Mouse (Mus musculus) retina, postnatal 1 day (tissue): Measurements from ENCODE around the gene Pkd1l2.
A peak's percentile ranks its signal among the peaks of the same experiment; 100 is the strongest.

ENCODE experiments used
- DNase-seq: peaks from one replicate; pipeline ENCODE4 v3.0.0-alpha.2; 2012

Pkd1l2 gene

DNA sequence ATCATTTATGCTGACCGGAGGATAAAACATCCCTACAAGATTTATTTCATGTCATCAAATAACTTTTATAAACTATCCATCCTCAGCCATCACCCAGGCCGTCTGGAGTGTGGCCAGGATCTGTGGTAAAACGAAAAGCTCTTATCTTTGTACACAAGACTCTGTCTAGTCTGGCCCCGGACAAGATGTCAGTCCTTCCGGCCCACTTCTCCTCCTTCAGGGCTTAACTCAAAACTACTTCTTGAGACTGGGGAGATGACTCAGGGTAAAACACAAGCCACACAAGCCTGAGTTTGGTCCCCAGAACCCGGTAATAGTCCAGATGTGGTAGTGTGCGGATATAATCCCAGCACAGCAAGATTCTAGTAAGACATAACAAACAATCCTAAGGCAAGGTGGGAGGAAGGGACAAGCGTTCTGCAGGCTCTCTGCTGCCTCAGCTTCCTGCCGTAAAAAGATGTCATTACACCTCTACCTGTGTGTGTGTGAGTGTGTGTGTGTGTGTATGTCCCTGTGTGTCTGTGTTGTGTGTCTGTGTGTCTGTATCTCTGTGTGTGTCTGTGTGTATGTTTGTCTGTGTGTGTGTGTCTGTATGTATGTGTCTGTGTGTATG is 804 bp upstream of the Pkd1l2 start:
- no peak for DNase-seq

DNA sequence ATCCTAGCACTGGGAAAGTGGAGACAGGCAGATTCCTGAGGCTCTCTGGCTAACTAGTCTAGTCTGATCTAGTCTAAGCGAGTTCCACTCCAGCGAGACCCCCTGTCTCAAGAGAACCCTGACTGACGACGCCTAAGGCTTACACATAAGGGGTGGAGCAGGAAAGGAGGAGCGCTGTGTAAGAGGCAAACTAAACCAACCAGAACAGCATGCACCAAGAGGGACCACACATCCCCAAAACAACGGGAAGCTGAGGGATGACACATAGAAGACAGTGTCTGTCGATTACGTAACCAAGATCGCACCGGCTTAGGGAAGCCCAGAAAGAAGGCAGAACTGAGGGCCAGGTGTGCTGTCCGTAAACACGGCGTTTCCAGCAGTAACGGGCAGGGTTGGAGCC is 2.6 kb downstream of the Pkd1l2 start:
- no peak for DNase-seq

GRCm38 (mm10) chr8:117078367-117078926 is 3.8 kb downstream of the Pkd1l2 start:
- no peak for DNase-seq

- DNase-seq = no peak
Measured at GRCm38 (mm10) chr8:117074350-117075182, 7.7 kb downstream of the Pkd1l2 start.

DNA sequence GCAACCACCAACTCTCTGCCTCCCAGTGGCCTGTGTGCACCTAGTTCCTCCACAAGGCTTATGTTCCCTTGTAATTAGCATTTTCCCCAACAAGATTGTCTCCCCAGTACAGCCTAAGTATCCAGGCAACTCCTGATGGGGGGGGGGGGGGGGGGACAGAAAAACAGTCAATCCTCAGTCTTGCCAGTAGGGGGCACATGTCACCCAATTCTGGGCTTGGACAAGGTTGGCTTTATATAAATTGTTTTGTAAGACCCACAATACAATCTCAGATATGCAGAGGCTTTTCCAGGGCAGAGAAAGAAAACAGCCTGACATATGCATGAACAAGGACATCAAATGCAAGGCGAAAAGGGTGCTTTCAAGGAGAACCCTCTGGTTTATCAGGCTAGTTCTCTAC is 12.5 kb downstream of the Pkd1l2 start:
- DNase-seq = peak; percentile 24

DNA sequence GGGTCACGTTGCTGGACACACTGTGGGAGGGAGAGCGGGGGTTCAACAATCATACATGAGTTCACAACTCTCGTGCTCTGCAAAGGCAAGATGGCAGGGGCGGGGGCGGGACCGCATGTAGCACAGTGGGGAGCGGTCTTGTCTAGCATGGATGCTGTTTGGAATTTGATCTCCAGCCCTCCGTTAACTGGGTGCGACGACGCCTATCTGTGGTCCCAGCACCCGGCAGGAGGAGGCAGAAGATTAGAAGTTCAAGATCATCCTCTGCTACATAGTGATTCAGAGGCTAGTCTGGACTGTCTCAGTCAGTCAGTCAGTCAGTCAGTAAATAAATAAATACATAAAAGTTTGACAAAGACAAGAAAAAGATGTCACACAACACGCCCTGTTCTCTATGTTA is 14.0 kb downstream of the Pkd1l2 start:
- DNase-seq = no peak

DNA sequence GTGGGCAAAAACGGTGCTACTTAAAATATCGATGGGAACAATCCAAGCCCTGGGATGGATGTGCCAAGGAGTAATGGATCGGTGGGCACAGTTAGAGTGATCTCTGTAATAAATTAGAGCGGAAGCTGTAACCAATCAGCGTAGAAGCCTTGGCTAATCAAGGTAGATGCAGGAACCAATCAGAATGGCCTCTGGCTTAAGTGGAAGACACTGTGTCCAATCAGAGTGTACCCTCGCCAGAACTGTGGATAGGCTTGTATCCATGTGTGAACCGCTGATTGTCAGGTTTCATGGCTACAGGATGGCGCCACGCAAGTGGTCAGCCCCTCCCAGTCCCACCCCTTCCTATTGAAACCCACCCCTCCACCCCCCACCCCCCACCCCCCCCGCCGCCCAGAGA is 14.9 kb downstream of the Pkd1l2 start:
- DNase-seq = no peak

DNA sequence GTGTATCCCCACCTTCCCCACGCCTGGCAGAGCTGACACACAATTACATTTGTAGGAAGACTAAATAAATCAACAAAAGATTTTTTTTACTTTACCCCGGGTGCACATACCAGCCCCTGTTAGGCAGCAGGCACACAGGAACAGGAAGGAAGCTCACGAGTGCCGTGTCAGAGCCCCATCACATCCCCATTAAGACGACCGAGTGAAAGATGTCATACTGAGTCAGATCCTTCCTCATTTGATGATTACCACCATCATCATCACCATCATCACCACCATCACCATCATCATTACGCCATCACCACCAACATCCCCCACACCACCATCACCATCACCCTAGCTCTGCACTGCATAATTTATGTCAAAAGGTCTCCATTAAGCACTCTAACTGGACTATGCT is 15.3 kb downstream of the Pkd1l2 start:
- DNase-seq = no peak

- DNase-seq = peak; percentile 72
Measured at GRCm38 (mm10) chr8:117061180-117061880, 20.9 kb downstream of the Pkd1l2 start.

- peak; percentile 24 for DNase-seq
Measured at GRCm38 (mm10) chr8:117060306-117060705, 21.9 kb downstream of the Pkd1l2 start.

GRCm38 (mm10) chr8:117059021-117059420 is 23.2 kb downstream of the Pkd1l2 start:
- DNase-seq = no peak

DNA sequence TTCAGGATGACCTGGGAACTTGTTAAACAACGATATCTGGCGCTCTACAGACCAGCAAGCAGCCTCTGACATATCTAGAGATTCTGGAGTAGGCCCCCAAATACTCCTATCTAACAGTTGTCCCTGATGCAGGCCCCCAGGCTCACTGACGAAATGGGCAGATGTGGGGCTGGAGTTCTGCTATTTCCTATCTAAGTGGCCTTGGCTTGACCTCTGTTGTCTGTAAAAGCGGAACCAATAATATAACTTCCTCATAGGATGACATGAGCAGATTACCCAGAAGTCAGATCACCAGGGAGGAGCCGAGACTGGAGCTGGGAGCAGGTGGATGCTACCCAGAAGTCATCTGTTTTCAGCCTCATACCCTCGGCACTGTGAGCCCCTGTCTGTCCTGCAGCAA is 27.2 kb downstream of the Pkd1l2 start:
- DNase-seq = no peak

DNA sequence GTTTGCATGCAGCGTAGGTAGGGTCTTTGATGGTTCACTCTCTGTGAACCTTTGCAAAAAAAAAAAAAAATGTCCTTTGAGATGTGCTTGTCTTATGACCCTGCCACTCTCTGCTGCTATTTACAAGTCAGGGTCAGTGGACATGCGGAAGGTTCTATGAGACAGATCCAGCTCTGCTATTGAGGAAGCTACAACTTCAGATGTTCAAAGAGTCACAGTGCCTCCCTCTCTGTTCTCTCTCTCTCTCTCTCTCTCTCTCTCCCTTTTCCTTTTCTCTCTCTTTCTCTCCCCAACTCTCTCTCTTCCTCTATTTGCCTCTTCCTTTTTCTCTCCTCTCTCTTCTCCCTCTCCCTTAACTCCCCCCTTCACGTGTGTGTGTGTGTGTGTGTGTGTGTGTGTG is 28.1 kb downstream of the Pkd1l2 start:
- no peak for DNase-seq

DNA sequence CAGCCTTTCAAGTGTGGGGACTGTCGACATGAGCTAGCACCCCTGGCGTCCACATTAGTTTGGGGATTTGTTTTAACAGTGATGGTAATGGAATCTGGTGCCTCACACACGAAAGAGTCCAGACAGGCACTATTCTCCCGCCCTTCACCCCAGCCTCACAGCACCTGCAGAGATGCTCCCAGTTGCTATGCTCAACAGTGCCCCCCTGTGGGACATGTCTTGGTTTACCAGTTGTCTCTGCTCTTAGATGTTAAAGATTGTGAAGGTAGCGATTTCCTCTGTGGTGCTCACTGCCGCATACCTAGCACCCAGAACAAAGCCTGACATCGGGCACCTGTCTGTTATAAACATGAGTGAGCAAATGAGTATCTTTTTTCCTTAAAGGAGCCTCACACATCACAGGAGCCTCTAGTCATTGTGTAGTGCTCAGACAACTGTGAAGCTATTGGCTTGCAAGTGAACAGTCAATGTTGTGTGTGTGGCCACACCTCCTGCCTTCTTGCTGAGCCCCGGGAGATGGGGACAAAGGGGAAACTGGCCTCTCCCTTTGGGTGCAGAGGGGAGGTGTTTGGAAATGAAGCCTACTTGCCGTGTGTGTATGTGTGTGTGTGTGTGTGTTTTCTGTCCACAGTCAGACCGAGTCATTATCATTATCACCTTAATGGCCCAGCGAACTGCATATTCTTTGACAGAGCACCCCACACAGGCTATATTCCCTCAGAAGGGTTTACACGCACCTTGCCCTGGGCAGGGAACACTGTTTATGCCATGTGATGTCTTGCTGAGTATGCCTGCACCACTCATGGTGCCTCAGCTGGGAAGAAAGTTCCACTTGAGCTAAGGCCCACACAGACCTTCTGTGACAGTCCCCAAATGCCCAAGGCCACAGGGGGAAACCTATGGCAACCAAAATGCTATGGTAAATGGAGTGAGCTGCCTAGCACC is 28.8 kb downstream of the Pkd1l2 start:
- peak; percentile 28 for DNase-seq

DNA sequence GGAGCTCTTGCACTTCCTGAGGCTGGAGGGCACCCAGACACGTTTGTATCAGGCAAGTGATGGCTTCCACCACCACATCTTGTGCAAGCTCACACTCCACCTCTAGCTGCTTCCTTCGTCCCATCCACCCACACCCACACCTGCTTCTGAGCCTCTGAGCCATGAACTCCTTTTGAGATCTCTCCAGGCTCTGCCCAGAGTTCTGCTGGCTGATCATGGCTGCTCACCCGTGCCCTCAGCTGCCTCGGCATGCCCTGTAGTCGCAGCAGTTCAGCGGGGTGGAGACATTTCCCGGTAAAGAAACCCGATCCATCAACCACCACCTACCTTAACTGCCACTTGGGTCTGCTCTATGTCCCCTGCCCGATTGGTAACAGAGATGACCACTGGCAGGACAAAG is 30.9 kb downstream of the Pkd1l2 start:
- no peak for DNase-seq

DNA sequence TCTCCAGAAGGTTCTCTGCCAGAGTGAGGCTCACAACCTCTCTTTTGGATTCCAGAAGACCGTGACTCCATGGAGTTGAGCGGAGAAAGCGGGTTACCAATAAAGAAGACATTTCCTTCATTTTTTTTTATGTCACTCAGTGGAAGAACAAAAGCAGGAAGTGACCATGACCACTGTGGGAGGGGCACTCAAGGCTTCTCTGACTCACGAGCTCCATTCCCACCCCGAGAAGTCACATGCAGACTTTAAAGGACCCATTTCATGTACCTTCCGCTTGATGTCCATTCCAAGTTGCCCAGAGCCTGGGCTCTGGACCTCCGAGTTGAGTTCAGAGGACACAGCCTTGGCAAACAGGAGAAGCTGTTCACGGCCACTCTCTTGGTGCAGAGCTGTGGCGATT is 31.5 kb downstream of the Pkd1l2 start:
- DNase-seq = no peak

DNA sequence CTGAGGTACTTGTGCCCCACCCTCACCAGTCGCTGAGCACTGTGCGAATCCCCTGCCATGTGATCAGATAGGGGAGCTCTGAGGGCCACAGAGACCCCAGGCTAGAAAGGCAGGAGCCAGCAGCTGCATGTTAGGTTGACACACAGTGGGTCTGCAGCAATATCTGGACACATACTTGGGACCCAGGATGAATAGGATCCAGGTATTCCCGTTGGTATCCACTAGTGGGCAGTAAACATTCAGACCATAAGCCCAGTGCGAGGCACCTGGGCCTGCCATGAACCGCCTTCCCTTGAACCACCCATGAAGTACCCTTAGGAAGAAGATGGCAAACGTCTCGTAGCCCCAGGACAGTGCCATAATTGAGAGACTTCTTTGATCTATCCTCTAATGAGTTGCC is 32.8 kb downstream of the Pkd1l2 start:
- no peak for DNase-seq

DNA sequence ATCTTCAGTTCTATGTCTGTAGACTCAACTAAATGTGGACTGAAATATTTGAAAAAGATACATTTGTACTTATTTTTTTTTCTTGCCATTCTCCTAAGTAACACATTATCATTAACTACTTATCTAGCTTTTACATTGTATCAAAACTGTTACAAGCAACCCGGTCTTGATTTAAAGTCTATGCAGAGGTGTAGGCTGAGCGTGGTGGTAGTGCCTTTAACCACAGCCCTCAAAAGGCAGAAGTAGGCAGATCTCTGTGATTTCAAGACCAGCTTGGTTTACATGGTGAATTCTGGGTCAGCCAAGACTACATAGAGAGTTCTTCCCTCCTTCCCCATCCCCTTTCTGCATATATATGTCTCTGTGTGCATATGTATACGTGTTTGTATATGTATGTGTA is 38.7 kb downstream of the Pkd1l2 start:
- no peak for DNase-seq

GRCm38 (mm10) chr8:117039843-117040242 is 42.4 kb downstream of the Pkd1l2 start:
- DNase-seq = peak; percentile 23

DNA sequence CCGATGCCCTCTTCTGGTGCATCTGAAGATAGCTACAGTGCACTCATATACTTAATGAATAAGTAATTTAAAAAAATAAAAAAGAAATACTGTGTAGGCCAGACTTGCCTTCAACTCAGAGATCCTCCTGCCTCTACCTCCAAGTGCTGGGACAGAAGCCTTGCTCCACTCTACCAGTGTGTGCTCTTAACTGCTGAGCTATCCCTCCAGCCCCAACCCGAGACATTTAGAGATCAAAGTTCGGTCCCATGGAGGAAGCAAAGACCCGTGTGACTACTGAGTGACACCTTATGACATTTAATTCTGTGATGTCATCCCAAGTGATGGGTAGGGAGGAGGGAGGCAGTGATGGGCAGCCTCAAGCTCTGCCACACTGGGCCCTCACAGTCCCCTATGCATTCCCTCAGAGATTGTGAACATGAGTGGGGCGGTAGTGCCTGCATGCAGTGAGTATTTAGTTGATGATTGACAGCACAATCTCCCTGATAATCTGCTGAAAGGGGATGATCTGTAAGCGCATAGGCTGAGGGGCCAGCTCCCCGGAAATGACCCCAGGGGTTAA is 44.8 kb downstream of the Pkd1l2 start:
- DNase-seq = no peak

DNA sequence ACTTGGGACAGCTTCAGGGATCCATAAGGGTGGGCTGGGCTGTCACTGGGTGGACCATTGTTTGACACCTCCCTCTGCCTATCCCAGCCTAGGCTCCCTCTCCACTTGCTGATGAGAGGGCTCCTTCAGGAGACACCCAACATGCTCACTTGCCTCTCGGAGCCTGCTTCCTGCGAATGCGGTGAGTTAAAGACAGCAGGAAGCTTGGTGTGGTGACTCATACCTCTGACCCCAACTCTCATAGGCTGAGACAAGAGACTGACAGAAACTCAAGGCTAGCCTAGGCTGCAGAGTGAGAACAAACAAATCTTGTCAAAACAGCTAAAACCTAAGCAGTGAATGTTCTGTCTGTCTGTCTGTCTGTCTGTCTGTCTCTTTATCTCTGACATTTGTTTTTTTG is 48.9 kb downstream of the Pkd1l2 start:
- DNase-seq = no peak

GRCm38 (mm10) chr8:117032609-117033008 is 49.6 kb downstream of the Pkd1l2 start:
- no peak for DNase-seq
